Mouse (Mus musculus): ENCODE results near the gene Rad51ap2. TPM values are rescaled to one million over a fixed set of nuclear protein-coding genes. Genes with fewer than 3 reads are reported as not detected.

Rad51ap2 gene
- total RNA-seq (2021) = under 1 TPM; 0.47 to 0.53 TPM

GRCm38 (mm10) chr12:11455549-11456194 lies at the start of gene Rad51ap2:
Rad51ap2 (plus strand) TSS chr12:11456079.
- peak; percentile 82 to 83 for DNase-seq

- no peak for DNase-seq
Observed at GRCm38 (mm10) chr12:11407679-11408078, 48.2 kb upstream of the Rad51ap2 start.

GRCm38 (mm10) chr12:11418112-11418511 lies 37.8 kb upstream of the Rad51ap2 start:
- DNase-seq = no peak

GRCm38 (mm10) chr12:11427396-11427795 lies 28.5 kb upstream of the Rad51ap2 start:
- no peak for DNase-seq

GRCm38 (mm10) chr12:11433126-11433525 lies 22.8 kb upstream of the Rad51ap2 start:
- no peak for DNase-seq

- DNase-seq = no peak
Observed at GRCm38 (mm10) chr12:11433716-11434115, 22.2 kb upstream of the Rad51ap2 start.

GRCm38 (mm10) chr12:11434446-11434845 lies 21.4 kb upstream of the Rad51ap2 start:
- DNase-seq = no peak

- DNase-seq = no peak
Observed at GRCm38 (mm10) chr12:11435246-11436022, 20.4 kb upstream of the Rad51ap2 start.

- peak; percentile 26 to 34 for DNase-seq
Observed at GRCm38 (mm10) chr12:11436023-11436350, 19.9 kb upstream of the Rad51ap2 start.

- DNase-seq = peak; percentile 87 to 90
Observed at GRCm38 (mm10) chr12:11436497-11437265, 19.2 kb upstream of the Rad51ap2 start, which contains the start of gene Vsnl1. Vsnl1 (minus strand) TSS chr12:11436613.

- peak; percentile 73 to 79 for DNase-seq
Observed at GRCm38 (mm10) chr12:11437266-11437906, 18.5 kb upstream of the Rad51ap2 start.

GRCm38 (mm10) chr12:11437907-11438447 lies 17.9 kb upstream of the Rad51ap2 start:
- no peak for DNase-seq

- no peak for DNase-seq
Observed at GRCm38 (mm10) chr12:11454146-11454545, 1.7 kb upstream of the Rad51ap2 start.

GRCm38 (mm10) chr12:11456213-11456612 lies 334 bp downstream of the Rad51ap2 start:
- DNase-seq = no peak

GRCm38 (mm10) chr12:11456632-11457031 lies 753 bp downstream of the Rad51ap2 start:
- DNase-seq = no peak

Other genes starting within 250 kb of the Rad51ap2 start
- not detected for gene Msgn1, start 247.1 kb upstream of the Rad51ap2 start, total RNA-seq (2021)
- gene Gen1, start 190.3 kb upstream of the Rad51ap2 start, total RNA-seq (2021) = 1 to 10 TPM; 2.7 to 2.9 TPM
- gene Smc6, start 190.2 kb upstream of the Rad51ap2 start, total RNA-seq (2021) = 10 to 100 TPM; 34.6 to 35.3 TPM
- 100 to 1,000 TPM; 382 to 418 TPM for gene Vsnl1, start 19.5 kb upstream of the Rad51ap2 start, total RNA-seq (2021)

Measured in layer of hippocampus, postnatal 36 days (tissue).